Mouse (Mus musculus) kidney, adult 2 months (tissue): ENCODE results near the gene Arhgef1.

Source experiments
- CTCF ChIP-seq: fragments of 200-500 bp; conservative IDR thresholded peaks from 2 replicates; pipeline ENCODE4 v1.5.1; 2011; ENCODE audit warnings: low read depth, mild to moderate bottlenecking, control low read depth, low read length, moderate library complexity, mixed read lengths; ENCODE audit not compliant: insufficient read depth, insufficient read length
- POLR2A ChIP-seq: fragments of 200-500 bp; IDR thresholded peaks from one replicate; pipeline ENCODE4 v1.6.1; 2011; ENCODE audit warnings: low read depth, low read length, control low read depth

GRCm38 (mm10) chr7:24970341-24970740 lies 67.6 kb downstream of the Arhgef1 start:
- TF ChIP-seq CTCF, result no peak
- no peak for TF ChIP-seq POLR2A
